Mouse (Mus musculus): ENCODE data around the gene Gm28036. TPM values are rescaled to one million over a fixed set of nuclear protein-coding genes. Genes with fewer than 3 reads are reported as not detected.

The Gm28036 gene
- 14.4 and 23.3 TPM in 2 replicates for polyA plus RNA-seq (2012; rRNA removed)
- 10.9 and 12.8 TPM in 2 replicates for polyA plus RNA-seq (2014; fragmentation: Nextera tagmentation; extraction: Ambion mirVana)

DNA sequence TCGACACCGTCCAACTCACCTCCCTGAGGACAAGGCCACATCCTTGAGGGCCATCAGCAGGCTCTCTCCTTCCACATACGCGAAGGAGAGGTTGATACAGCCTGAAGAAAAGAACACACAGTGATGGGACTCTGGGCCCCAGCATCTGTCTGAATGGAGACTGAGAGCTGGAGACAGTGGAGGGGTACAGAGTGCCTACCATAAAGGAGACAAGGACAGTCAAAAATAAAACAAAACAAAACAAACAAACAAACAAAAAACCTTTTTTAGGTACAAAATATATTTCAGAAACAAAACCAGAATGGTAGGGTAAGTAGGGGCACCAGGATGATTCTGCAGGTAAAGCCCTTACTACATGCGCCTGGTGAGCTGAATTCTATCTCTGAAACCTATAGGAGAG is at the start of gene Gm28036:
Gene Gm28036, minus strand, starts transcription at position 101 of the 400 bp plus-strand sequence.
- Histone ChIP-seq H3K4me1 (ENCODE audit: control insufficient read depth, insufficient read depth, low read length) (no peaks in the 10 kb centered on the region), H3K27me3 (ENCODE audit: control insufficient read depth, insufficient read depth, low read length) (no peaks in the 10 kb centered on the region), H3K27ac (replicated peaks; ENCODE audit: low read depth, low read length) (no peak within 1 kb of the TSS), H3K4me3 (replicated peaks; ENCODE audit: low read length) (no peak within 1 kb of the TSS), H3K9me3 (ENCODE audit: control insufficient read depth, low read length) (no peaks in the 10 kb centered on the region), H3K36me3 (ENCODE audit: control insufficient read depth, insufficient read depth, low read length) (peaks cover 31% of the 10 kb centered on the region), H3K4me2 (replicated peaks; ENCODE audit: low read depth, low read length, severe bottlenecking) (no peak within 1 kb of the TSS), H3K9ac (ENCODE audit: low read depth, low read length, severe bottlenecking) (no peak within 1 kb of the TSS)
- DNase-seq (ENCODE audit: low spot score) (no peak), ATAC-seq (ENCODE audit: low FRiP score, low read depth) (no peak)
- no peak for TF ChIP-seq POLR2A (IDR thresholded peaks at IDR 0.05; ENCODE audit: borderline replicate concordance, extremely low read depth, insufficient read depth, insufficient read length)
- WGBS: 96% methylated on average over 5 of the region's 5 CpGs

DNA sequence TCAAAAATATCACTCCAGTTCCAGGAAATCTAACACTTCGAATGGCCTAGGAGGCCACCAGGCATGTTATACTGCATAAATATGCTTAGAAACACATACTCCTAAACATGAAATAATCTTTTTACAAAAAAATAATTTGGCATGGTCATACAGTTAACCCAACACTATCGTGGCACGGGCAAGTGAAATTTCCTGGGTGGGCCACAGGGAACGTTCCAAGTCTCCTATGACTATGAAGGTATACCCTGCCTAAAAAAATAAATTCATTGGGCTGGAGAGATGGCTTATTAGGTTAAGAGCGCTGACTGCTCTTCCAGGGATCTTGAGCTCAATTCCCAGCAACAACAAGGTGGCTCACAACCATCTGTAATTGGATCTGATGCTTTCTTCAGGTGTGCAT is 39.7 kb upstream of the Gm28036 start:
- no peak for DNase-seq (ENCODE audit: low spot score)
- H3K4me3 ChIP-seq (replicated peaks; ENCODE audit: low read length): no peak overlapping the region
- H3K4me1 ChIP-seq (ENCODE audit: control insufficient read depth, insufficient read depth, low read length): no peaks in the 10 kb centered on the region
- H3K27me3 ChIP-seq (ENCODE audit: control insufficient read depth, insufficient read depth, low read length): no peaks in the 10 kb centered on the region
- no peak overlapping the region for H3K9ac ChIP-seq (ENCODE audit: low read depth, low read length, severe bottlenecking)
- no peak for ATAC-seq (ENCODE audit: low FRiP score, low read depth)
- 90% methylated on average over 5 of the region's 5 CpGs for WGBS
- TF ChIP-seq POLR2A (IDR thresholded peaks at IDR 0.05; ENCODE audit: borderline replicate concordance, extremely low read depth, insufficient read depth, insufficient read length): no peak
- no peak overlapping the region for H3K4me2 ChIP-seq (replicated peaks; ENCODE audit: low read depth, low read length, severe bottlenecking)
- no peak overlapping the region for H3K27ac ChIP-seq (replicated peaks; ENCODE audit: low read depth, low read length)
- peaks cover 97% of the 10 kb centered on the region for H3K36me3 ChIP-seq (ENCODE audit: control insufficient read depth, insufficient read depth, low read length)
- H3K9me3 ChIP-seq (ENCODE audit: control insufficient read depth, low read length): no peaks in the 10 kb centered on the region

DNA sequence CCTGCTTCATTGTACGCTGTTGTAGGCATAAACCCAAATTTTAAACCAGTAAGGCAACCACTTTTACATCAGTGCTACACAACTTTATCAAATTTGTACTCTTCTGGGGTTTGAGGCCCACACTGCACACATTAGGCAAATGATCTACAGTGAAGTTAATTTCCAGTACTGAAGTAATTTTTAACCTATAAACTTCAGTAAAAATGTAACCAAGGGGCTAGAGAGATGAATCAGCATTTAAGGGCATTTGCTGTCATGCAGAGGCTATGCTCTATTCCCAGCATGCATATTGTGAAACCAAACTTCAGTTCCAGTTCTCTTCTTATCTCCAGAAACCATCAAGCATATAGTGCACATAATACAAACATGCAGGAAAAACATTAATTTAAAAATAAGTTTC is 38.6 kb upstream of the Gm28036 start:
- no peaks in the 10 kb centered on the region for H3K4me1 ChIP-seq (ENCODE audit: control insufficient read depth, insufficient read depth, low read length)
- no peak overlapping the region for H3K4me2 ChIP-seq (replicated peaks; ENCODE audit: low read depth, low read length, severe bottlenecking)
- H3K36me3 ChIP-seq (ENCODE audit: control insufficient read depth, insufficient read depth, low read length): peaks cover 94% of the 10 kb centered on the region
- no peaks in the 10 kb centered on the region for H3K9me3 ChIP-seq (ENCODE audit: control insufficient read depth, low read length)
- no peak overlapping the region for H3K9ac ChIP-seq (ENCODE audit: low read depth, low read length, severe bottlenecking)
- DNase-seq (ENCODE audit: low spot score) (no peak), ATAC-seq (ENCODE audit: low FRiP score, low read depth) (no peak)
- no peak for TF ChIP-seq POLR2A (IDR thresholded peaks at IDR 0.05; ENCODE audit: borderline replicate concordance, extremely low read depth, insufficient read depth, insufficient read length)
- 100% methylated on average over 1 of the region's 1 CpGs for WGBS
- H3K4me3 ChIP-seq (replicated peaks; ENCODE audit: low read length): no peak overlapping the region
- no peak overlapping the region for H3K27ac ChIP-seq (replicated peaks; ENCODE audit: low read depth, low read length)
- no peaks in the 10 kb centered on the region for H3K27me3 ChIP-seq (ENCODE audit: control insufficient read depth, insufficient read depth, low read length)

DNA sequence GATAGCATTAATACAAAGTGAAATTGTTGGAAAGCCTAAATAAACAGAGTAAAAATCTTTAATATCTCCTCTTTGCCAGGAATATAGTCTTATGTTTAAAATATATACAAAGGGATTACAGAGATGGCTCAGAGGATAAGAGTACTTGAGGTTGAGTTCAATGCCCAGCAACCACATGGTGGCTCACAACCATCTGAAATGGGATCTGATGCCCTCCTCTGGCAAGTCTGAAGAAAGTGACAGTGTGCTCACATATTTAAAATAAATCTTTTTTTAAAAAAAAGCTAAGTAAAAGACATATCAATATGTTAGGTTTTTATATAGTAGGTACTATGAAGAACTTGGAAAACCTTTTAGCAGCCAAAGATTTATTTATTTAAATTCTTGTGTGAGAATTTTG is 24.6 kb upstream of the Gm28036 start:
- ATAC-seq (ENCODE audit: low FRiP score, low read depth) (no peak), DNase-seq (ENCODE audit: low spot score) (no peak)
- no peaks in the 10 kb centered on the region for H3K27me3 ChIP-seq (ENCODE audit: control insufficient read depth, insufficient read depth, low read length)
- no peaks in the 10 kb centered on the region; the same call in 1 of the 2 replicates for H3K4me1 ChIP-seq (ENCODE audit: control insufficient read depth, insufficient read depth, low read length)
- H3K4me3 ChIP-seq (replicated peaks; ENCODE audit: low read length): no peak overlapping the region
- no peaks in the 10 kb centered on the region for H3K9me3 ChIP-seq (ENCODE audit: control insufficient read depth, low read length)
- no peak overlapping the region for H3K27ac ChIP-seq (replicated peaks; ENCODE audit: low read depth, low read length)
- peaks cover 81% of the 10 kb centered on the region for H3K36me3 ChIP-seq (ENCODE audit: control insufficient read depth, insufficient read depth, low read length)
- no peak overlapping the region for H3K4me2 ChIP-seq (replicated peaks; ENCODE audit: low read depth, low read length, severe bottlenecking)
- no peak for TF ChIP-seq POLR2A (IDR thresholded peaks at IDR 0.05; ENCODE audit: borderline replicate concordance, extremely low read depth, insufficient read depth, insufficient read length)
- no peak overlapping the region for H3K9ac ChIP-seq (ENCODE audit: low read depth, low read length, severe bottlenecking)

DNA sequence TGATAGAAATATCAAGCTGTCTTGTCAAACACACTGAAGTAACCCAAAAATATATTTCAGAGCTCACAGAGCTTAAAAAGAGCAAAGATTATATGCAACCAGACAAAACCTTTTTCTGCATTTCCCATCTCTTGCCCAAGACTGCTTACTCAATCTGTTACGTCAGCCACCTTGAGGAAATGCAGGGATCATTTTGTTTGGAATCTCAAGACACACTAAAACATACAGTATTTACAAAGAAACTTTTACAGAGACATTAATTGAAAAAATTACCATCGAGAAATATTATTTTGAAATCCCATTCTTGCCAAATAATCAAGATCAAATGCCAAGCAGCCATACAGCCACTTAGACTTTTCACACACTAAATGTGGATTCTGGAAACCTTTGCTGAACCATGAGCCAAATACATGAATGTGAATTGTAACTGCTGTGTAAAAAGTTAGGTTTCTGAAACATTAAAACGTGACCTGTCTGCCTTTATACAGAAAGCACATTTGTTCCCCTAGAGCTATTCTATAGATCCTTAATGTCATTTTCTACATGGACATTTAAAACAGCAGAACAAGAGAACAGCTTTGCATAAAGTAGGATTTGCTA is 20.5 kb upstream of the Gm28036 start:
- 91% methylated on average over 3 of the region's 3 CpGs for WGBS
- ATAC-seq (ENCODE audit: low FRiP score, low read depth): no peak
- Histone ChIP-seq H3K4me1 (ENCODE audit: control insufficient read depth, insufficient read depth, low read length) (peaks cover 6% of the 10 kb centered on the region; the same call in 1 of the 2 replicates), H3K4me2 (replicated peaks; ENCODE audit: low read depth, low read length, severe bottlenecking) (no peak overlapping the region), H3K27ac (replicated peaks; ENCODE audit: low read depth, low read length) (no peak overlapping the region), H3K9ac (ENCODE audit: low read depth, low read length, severe bottlenecking) (no peak overlapping the region), H3K4me3 (replicated peaks; ENCODE audit: low read length) (no peak overlapping the region), H3K36me3 (ENCODE audit: control insufficient read depth, insufficient read depth, low read length) (peaks cover 58% of the 10 kb centered on the region), H3K9me3 (ENCODE audit: control insufficient read depth, low read length) (no peaks in the 10 kb centered on the region), H3K27me3 (ENCODE audit: control insufficient read depth, insufficient read depth, low read length) (no peaks in the 10 kb centered on the region)
- no peak for TF ChIP-seq POLR2A (IDR thresholded peaks at IDR 0.05; ENCODE audit: borderline replicate concordance, extremely low read depth, insufficient read depth, insufficient read length)
- DNase-seq (ENCODE audit: low spot score): no peak
